Mouse (Mus musculus): Measurements from ENCODE around the gene Olfr488.
"Not testable (repeated sequence)": the region's sequence is repeated elsewhere in the genome, so short reads cannot be mapped to it uniquely, and the experiment has no call there.

The Olfr488 gene

GRCm38 (mm10) chr7:108258247-108258646 is at the start of gene Olfr488:
Gene Olfr488 (minus strand): TSS chr7:108258347.
- DNase-seq (ENCODE audit: low read depth, low spot score): no peak

GRCm38 (mm10) chr7:108288834-108289233 is 30.7 kb upstream of the Olfr488 start, which contains the start of gene Olfr490:
Gene Olfr490 (minus strand): TSS chr7:108288934.
- DNase-seq (ENCODE audit: low read depth, low spot score): no peak

- DNase-seq (ENCODE audit: low read depth, low spot score): no peak
These were observed 24.6 kb downstream of the Olfr488 start for GRCm38 (mm10) chr7:108233551-108233950.

DNA sequence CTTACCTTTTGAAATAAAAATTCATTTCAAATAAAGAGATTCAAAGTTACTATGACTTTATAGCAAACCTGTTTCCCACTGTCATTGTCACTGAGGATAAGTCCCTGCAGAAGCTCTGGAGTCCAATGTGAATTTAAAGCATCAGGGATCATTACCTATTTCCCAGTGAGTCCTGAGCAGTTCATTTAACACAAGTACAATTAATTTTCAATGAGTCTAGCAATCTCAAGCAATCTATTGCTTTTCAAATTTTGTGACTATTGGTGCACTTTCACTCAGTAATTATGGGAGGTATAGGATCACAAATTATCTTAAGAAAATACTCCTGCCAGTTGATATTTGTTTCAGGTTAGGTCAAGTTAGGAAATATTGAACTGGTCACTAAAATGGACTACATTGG is 43.6 kb downstream of the Olfr488 start, which contains the start of gene Olfr487:
Olfr487 (minus strand) TSS at position 101 of the 400 bp plus-strand sequence.
- not testable (repeated sequence) for DNase-seq (ENCODE audit: low read depth, low spot score)
